Mouse (Mus musculus): ENCODE results near the gene Abca3.

The Abca3 gene

DNA sequence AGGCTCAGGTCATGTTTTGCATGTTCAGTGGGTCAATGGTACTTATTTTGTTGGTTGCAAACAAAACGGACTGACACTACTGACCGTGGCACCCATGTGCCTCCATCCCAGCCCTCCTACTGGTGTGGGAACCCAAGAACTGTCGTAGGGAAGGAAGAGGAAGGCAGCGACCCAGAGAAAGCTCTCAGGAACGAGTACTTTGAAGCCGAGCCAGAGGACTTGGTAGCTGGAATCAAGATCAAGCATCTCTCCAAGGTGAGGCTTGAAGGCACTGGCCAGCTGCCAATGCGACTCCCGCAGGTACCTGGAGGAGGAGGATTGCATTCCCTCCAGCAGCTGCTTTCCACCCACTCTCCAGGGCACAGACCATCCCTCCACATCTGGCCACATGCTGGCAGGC, 32.0 kb downstream of the Abca3 start:
- 75% methylated on average over 8 of the region's 8 CpGs for WGBS

- 90% methylated on average over 5 of the region's 5 CpGs for WGBS
Observed at GRCm38 (mm10) chr17:24388711-24389110, 37.0 kb downstream of the Abca3 start.

- 6% methylated on average over 2 of the region's 2 CpGs for WGBS
Observed at GRCm38 (mm10) chr17:24389865-24390264, 38.1 kb downstream of the Abca3 start.

GRCm38 (mm10) chr17:24391149-24391548, 39.4 kb downstream of the Abca3 start:
- WGBS, result 72% methylated on average over 8 of the region's 8 CpGs

DNA sequence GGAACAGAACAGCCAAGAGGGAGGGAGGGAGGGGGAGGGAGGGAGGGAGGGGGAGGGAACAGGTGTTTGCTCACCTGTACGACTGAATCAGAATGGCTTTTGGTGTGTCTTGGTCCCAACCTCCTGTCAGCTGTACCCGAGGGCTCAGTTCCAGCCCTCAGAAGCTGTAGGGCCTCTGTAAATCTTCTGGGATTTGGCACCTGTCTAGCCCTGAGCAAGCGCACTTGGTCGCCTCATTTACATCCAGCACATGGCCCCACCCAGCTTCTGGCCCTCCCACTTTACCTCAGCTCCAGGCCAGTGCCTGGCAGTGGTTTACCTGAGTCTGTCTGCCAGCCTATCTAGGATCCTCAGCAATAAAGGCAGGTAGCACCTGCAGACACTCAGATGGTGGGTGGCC, 41.8 kb downstream of the Abca3 start:
- WGBS, result 49% methylated on average over 4 of the region's 4 CpGs

GRCm38 (mm10) chr17:24394456-24394855, 42.7 kb downstream of the Abca3 start:
- WGBS, result 73% methylated on average over 7 of the region's 7 CpGs

- 64% methylated on average over 3 of the region's 3 CpGs for WGBS
Observed at GRCm38 (mm10) chr17:24402371-24402770, 50.6 kb downstream of the Abca3 start.

DNA sequence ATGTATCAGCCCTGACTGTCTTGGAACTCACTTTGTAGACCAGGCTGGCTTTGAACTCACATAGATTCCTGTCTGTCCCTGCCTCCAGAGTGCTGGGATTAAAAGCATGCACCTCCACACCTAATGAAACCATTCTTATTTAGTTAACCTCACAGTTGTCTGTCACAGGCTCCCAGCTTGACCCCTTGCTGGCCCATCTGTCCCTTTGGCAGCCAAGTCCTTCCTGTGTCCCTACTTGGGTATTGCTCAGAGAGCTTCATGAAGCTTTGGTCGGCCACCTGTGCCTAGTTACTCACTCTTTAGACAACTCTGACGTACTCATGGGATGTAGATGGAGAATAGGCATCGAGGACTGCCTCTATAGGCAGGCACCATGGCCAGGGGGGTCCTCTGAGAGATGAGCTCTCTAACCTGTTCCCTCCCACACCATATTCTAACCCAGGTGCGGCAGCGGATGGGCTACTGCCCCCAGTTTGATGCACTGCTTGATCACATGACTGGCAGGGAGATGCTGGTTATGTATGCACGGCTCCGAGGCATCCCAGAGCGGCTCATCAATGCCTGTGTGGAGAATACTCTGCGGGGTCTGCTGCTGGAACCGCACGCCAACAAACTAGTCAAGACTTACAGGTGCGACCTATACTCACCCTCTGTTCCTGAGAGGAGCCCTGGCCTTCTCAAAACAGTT, 55.5 kb downstream of the Abca3 start:
- WGBS, result 85% methylated on average over 12 of the region's 12 CpGs

DNA sequence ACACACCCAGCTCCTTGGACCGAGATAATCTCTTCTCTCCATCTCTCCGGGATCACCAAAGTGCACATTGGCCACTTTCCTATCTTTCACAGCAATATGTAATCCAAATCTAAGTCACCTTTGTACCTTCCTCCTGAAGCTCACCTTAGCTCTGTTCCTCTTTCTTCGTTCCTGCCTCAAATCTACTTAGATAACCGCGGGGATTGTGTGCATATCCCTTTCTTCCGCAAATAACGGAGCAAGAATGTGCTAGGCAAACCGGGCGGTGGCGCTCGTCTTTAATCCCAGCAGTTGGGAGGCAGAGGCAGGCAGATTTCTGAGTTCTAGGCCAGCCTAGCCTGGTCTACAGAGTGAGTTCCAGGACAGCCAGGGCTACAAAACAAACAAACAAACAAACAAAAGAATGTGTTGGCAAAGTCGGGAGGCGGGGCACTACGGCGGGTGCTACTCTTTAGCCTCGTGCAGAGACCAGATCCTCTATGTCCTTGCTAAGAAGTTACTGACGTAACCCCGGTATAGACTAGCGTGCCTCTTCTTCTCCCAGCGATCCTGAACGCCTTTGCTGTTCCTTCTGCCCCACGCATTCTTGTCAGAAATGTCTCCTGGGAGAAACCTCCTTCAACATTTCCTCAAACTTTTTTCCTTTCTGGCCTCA, 61.9 kb downstream of the Abca3 start:
- WGBS, result 26% methylated on average over 22 of the region's 22 CpGs

DNA sequence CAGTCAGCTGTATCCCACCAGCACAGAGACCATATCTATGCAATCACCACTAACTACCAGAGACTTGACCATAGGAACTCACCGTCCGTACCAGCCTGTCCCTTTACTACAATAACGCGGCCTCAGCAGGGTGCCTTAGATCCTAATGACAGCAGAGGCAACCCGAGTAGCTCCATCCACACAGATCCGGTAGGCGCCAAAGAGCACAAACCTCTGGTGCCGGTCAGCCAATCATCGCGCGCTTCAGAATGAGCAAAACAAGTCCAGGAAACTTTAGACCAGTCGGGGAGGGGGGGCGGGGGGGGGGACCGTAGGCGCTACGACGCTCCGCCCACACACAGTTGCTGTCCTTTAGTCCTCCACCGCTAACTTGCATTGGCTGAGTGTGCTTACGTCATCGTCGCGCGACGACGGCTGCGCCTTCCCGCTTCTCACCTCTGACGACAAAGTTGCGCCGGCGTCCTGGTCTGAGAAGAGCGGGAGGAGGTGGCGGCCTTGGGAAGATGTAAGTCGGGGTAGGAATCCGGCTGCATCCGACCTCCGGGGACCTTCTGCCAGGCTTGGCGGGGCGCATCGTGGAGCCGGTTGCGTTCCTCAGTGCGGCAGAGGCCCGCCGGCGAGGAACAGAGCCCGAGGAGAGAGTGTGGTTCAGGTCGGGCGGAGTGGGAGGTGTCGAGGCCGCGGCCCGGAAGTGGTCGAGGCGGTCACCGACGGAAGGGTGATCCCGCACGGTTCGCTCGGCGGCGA, 62.7 kb downstream of the Abca3 start, which contains the start of gene Rnps1:
Rnps1 (plus strand) TSS at position 336 of the 747 bp plus-strand sequence.
- WGBS, result under 1% methylated on average over 64 of the region's 64 CpGs

GRCm38 (mm10) chr17:24415011-24415410, 63.3 kb downstream of the Abca3 start:
- under 1% methylated on average over 21 of the region's 21 CpGs for WGBS

GRCm38 (mm10) chr17:24416051-24416652, 64.4 kb downstream of the Abca3 start:
- 80% methylated on average over 3 of the region's 3 CpGs for WGBS

GRCm38 (mm10) chr17:24423114-24423513, 71.4 kb downstream of the Abca3 start:
- 89% methylated on average over 4 of the region's 4 CpGs for WGBS

GRCm38 (mm10) chr17:24424489-24424888, 72.7 kb downstream of the Abca3 start:
- WGBS, result 89% methylated on average over 5 of the region's 5 CpGs

- 96% methylated on average over 6 of the region's 8 CpGs for WGBS
Observed at GRCm38 (mm10) chr17:24425326-24425725, 73.6 kb downstream of the Abca3 start.

DNA sequence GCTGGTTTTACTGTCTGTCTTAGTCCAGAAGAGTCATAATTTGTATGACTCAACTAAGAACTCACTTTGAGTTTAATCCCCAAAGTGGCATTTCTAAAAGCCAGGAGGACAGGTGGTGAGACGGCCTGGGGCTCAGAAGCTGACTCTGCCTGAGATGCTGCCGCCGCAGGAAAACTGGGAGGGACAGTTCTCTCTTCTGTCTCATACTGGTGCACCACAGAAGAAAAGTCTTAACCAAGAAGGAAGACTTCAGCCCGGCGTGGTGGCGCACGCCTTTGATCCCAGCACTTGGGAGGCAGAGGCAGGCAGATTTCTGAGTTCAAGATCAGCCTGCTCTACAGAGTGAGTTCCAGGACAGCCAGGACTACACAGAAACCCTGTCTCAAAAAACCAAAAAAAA, 74.2 kb downstream of the Abca3 start:
- WGBS, result 83% methylated on average over 7 of the region's 7 CpGs

DNA sequence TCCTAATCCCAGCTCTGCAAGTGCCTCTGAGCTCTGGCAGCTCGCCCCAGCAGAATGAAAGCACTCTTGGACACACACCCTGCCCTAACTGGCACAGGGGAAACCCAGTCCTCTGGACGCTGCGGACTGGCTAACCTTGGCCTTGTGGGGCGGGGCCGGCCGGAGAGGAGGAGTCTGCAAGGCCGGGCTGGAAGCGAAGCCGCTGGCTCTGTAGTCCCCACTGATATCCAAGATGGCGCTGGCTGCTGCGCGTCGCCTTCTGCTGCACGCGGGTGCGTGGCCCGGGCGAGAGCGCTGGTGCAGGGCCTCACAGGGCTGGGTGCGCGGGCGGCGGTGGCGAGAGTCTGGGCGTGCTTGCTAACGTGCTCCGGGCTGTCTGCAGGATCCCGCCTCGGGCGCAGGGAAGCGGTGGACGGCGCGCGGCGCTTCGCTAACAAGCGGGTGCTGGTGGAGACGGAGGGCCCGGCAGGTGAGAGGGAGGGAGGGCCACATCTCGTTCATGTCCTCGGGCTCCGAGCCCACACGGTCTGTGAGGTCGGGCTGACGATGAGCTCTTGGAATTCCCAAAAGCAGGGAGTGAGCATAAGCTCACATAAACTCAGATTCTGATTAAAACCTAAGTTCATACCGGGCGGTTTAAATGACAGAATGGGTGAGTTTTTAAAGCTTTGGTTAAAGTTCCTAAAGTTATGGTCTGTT, 74.9 kb downstream of the Abca3 start, which contains the start of gene Eci1:
Eci1 (plus strand) TSS at position 171 of the 699 bp plus-strand sequence.
- WGBS, result under 1% methylated on average over 48 of the region's 48 CpGs

- WGBS, result 14% methylated on average over 8 of the region's 8 CpGs
Observed at GRCm38 (mm10) chr17:24427170-24427557, 75.4 kb downstream of the Abca3 start.

DNA sequence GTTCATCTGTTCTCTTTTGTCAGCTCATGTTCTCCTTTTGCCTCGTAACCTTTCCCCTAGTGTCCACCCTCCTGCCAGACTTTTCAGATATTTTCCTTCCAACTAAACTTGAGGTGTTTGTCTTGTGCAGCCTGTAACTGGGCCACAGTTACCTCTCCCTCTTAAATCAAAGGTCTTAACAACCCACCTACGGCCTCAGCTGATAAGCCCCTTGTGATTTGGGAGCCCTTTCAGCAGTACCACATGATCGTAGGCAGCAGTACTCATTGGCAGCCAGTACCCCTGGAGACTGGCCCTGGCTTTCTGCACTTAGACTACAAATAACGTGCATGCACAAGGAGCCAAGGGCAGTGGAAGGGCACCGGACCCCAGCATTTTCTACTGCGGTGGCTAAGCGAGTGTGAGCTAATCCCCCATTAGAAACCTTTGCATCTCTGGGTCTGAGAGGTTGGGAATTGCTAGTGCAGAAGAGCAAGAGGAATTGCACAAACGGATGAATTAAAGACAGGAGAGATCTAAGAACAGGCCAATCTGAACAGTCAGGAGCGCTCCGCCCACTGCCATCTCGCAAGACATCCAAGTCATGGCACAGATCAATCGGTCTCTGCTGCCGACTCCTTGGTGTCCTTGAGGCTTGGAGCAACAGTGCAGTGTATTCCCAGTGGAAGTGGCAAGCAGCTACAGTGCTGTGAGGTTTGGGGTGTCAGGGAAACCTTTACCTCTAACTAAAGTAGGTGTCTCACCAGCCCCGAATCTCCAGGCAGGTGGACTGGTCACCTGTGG, 77.6 kb downstream of the Abca3 start:
- WGBS, result 76% methylated on average over 14 of the region's 14 CpGs

- 79% methylated on average over 5 of the region's 5 CpGs for WGBS
Observed at GRCm38 (mm10) chr17:24437016-24437415, 85.3 kb downstream of the Abca3 start.

DNA sequence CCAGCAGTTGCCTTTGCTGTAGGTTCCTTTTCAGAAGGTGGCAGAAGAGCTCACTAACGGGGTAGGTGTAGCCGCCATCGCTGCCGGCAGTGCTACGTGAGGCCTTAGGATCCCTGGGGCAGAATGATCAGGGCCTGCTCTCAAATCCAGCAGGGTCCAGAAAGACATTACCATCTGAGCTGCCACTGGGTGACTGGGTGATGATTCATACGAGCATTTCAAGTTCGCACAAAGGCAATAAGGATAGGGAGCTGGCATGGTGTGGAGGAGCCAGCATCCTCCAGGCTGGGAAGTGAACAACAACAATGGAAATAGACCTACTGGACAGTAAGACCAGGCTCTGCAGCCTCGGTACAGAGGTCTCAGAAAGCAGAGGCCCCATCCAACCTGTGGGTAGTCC, 88.6 kb downstream of the Abca3 start:
- WGBS, result 82% methylated on average over 8 of the region's 8 CpGs
